Mouse (Mus musculus): ENCODE data around the gene Fhit. TPM values are rescaled to one million over a fixed set of nuclear protein-coding genes. Genes with fewer than 3 reads are reported as not detected.
A peak's percentile ranks its signal among the peaks of the same experiment; 100 is the strongest.

Fhit gene
- total RNA-seq, 1 experiment from 2014 or later: 8.8 TPM

DNA sequence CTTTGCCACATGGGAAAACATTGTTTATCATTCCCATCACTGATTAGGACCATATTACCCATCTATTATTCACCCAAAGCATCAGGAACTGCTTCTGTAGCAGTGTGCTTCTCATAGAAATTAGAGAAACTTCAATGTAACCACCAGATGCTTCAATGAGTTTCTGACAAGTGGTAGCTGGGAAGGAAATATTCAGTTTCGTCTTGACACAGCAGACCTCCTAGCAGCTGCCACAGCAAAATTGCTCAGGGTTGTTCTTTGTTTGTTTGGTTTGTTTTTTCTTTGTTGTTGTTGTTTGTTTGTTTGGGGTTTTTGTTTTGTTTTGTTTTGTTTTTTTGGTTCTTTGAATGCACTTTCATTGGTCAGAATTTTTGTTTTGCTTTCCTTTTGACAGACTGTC, 798.5 kb downstream of the Fhit start:
- DNase-seq: no peak

DNA sequence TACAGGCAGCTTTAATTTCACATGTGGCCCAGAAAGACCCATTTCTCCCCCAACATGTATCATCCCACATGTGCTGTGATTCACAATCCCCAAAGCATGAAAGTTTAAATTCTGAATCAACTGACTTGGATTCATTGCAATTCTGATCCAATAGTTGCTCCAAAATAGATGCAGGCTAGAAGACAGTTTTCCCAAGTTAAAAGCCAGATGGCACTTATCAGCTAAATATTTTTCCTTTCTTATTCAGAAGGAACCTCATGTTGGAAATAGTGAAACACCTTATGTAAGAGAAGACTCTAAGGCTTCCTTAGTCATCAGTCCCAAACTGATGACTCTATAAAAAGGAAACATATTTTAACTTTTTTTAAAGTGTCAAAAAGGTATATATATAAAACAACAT, 815.9 kb downstream of the Fhit start:
- no peak for DNase-seq

DNA sequence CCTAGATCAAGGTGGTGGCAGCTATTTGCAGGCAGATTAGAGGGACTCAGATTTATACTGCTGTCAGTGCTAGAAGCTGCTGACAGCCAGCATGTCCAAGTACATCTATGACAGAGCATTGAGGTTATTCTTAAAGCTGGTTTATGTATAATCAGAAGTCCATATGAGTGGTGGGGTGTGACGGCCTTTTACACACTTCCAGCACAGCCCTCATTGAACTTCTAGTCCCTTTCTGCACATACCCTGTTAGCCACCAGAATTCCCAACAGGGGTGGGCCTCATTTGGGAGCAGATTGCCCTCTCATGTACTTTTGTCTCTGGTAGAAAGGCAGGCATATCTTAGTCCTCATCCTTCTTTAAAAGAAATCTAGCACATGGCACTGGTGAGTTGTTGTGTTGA, 817.8 kb downstream of the Fhit start:
- no peak for DNase-seq

- DNase-seq: peak; percentile 4
These were observed 845.1 kb downstream of the Fhit start for GRCm38 (mm10) chr14:10316764-10317163.

- no peak for DNase-seq
These were observed 849.6 kb downstream of the Fhit start for GRCm38 (mm10) chr14:10312190-10312589.

DNA sequence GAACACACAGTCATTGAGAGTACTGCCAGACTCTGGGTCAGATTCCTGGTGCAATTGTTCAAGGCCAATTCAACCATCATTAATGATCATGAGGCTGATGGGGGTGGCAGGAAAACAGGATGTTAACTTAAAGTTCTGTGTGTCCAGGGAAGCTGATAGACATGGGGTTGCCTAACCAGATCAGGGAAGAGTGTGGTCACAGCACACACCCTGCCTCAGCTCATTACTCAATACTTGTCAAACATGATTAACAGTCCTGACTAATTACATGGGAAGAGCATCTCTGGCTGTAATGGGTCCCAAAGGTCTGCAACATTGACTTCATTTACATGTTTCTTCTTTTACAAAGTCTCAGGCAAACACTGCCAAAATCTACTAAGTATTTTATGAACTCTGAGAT, 856.5 kb downstream of the Fhit start:
- no peak for DNase-seq

- no peak for DNase-seq
These were observed 860.3 kb downstream of the Fhit start for GRCm38 (mm10) chr14:10301497-10301896.

GRCm38 (mm10) chr14:10300914-10301313, 860.9 kb downstream of the Fhit start:
- no peak for DNase-seq

DNA sequence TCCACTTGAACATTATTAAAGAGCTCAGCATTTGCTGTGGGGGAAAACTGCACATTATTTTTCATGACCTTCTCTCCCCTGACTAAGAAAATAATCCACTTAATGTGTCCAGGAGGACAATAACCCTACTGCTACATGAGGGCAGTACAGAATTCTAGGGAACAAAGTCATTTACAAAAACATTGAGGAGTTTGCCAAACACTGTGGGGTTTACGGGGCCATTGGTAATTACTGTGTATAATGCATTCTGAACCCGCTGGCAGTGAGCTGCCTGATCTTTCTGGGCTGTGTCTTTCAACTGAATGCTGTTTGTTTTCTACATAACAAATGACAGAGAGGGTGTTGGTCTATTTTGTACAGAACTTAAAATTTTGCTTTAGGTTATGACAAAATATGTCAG, 862.8 kb downstream of the Fhit start:
- no peak for DNase-seq

DNA sequence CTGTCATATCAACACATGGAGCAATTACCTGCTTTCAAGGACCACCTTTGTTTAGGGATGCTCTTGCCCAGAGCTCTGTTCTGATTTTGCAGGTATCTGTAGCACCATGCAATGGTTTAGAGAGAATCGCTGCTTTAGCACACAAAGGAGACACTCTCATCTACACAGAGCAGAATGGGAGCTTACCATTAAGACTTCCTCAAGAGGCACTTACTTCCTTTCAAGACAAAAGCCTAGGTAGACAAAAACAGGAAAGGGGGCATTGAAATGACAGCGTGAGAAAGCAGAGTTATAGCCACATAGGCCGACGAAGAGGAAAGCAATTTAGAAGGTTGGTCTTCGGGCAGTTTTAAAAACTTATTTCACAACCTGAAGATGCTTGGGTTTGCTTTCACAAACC, 872.8 kb downstream of the Fhit start:
- DNase-seq: no peak

GRCm38 (mm10) chr14:10286027-10286426, 875.8 kb downstream of the Fhit start:
- no peak for DNase-seq

GRCm38 (mm10) chr14:10228708-10229107, 933.1 kb downstream of the Fhit start:
- DNase-seq: no peak

DNA sequence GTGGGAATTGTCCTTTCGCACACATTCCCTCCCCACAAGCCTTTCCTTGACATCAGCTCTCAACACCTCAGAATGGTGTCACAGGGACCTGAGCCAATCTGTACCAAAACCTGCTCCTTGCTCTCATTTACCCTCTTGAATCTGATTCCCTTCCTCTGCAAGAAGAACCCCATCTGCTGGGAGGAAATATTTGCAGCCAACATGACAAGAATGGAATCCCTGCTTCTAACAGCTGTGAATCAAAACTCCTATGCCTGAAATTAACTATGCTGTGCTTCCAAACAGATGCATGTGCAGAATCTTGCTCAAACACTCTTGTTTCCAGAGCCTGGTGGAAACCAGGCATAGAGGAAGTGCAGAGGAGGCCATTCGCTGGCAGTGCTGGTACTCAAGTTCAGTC, 940.0 kb downstream of the Fhit start:
- DNase-seq: no peak

GRCm38 (mm10) chr14:10213216-10213615, 948.6 kb downstream of the Fhit start:
- DNase-seq: no peak

GRCm38 (mm10) chr14:10211184-10211583, 950.7 kb downstream of the Fhit start:
- no peak for DNase-seq

- no peak for DNase-seq
These were observed 952.8 kb downstream of the Fhit start for GRCm38 (mm10) chr14:10209007-10209406.

DNA sequence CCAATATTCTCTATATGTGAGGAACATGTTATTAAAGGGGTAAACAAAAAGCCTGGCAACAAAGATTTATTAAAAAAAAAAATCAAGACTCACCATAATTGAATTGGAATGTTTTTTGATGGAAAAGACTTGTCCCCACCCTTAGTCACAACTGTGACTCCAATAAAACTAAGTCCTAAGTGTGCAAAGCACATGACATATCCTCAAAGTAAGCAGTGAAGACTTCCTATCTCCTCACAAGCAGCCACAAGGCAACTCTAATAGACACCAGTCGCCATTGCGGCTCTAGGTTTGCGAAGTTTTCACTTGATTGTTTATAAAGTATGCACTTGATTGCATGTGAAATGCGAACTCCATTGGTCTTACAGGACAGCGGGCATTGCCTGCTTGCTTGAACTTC, 956.1 kb downstream of the Fhit start:
- DNase-seq: no peak

DNA sequence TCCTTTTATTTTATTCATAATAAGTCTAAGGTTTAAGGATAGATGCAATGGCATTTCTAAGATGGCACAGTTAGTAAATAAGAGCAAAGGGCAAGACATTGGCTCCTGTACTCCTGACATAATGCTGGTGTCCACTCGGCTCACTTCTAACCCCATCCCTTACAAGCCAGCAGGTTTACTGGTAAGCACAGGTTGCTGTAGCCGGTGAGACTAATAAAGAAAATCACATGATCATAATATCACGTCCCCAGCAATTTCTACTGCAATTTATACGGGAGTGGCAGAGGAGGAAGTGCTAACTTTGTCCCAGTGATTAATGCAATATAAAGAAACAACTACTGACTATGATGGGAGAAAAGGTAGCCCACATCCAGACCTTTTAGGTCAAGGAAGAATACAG, 956.5 kb downstream of the Fhit start:
- DNase-seq: no peak

DNA sequence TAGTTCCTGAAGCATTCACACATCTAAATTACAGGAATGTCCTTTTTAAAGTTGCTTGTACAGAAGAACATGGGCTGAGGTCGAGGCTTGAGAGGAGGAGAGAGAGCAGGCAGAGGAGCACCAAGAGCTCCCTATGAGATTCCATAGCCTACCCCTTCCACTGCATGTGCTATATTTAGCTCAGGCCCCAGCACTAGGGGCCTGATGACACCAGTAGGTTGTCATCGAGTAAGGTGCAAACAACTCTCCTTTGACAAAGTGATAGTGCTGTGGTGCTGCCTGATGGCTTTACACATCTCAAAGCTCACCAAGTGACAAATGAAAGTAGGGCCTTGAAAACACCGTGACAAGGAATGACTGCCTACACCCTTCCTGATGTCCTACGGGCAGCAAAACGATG, 967.7 kb downstream of the Fhit start:
- DNase-seq: no peak

DNA sequence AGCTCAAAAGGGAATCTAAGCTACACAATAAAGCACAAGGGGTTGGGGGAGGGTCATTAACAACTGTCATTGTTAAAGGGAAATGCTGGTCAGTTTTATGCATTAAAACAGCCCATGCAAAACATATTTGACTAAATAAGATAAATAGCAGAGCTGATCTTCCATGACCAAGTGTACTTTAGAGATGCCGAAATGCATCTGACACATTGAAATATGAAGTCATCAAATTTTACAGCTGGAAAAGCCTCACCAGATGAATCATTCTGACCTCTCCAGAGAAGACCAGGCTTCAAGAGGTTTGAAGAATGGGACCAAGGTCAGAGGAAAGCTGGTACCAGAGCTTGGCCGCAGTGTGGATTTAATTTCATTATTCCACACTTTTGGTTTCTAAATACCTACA, 990.1 kb downstream of the Fhit start:
- DNase-seq: peak; percentile 10

DNA sequence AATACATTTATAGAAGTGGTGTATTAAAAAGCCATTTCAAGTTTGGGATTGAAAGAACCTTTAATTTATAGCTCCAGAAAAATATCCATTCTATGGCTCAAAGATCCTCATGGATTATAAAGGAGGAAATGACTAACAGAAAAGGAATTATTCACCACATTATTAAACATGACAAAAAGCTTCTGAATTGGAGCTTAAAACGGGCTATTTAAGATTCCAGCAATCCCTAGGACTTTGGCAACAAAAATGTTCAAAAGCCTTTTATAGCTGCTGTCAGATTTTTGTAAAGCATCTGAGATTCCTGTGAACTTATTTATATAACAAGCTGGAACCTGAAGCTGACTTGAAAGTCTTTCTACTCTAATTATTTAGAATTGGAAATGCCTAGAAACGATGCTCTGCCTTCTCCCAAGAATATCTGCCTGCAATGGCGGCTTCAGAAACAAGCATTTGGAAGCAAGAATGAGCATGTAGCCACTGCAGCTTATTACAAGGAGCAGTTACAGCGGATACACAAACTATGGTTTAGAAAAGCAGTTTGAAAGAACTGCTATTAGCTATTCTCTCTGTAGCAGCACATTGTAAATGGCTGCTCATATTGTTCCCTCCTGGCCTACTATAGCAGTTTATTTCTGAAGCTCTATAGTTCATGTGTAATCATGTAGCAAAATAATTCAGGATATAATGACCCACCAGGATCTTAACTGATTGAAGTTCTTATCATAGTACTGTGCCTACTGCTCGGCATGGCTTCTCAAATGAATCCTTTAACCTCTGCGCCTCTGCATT, 995.0 kb downstream of the Fhit start:
- no peak for DNase-seq

DNA sequence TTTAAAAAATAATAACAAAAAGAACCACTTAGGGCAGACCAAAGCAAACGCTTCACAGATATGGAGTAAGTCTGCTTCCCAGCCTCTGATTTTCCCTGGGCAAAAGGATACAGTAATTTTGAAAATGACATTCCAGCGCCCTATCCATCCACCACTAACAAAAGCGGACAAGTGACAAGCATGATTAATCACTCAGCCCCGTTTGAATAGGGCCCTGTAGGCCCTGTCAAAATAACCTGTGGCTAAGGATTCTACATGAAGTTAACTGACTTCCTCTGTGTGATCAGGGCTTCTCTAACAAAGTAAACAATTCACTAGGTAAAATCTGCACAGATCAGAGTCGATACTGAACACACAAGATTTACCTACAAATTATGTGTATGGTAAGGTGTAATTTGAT, 1012.0 kb downstream of the Fhit start:
- DNase-seq: no peak

- DNase-seq: no peak
These were observed 1022.5 kb downstream of the Fhit start for GRCm38 (mm10) chr14:10139311-10139710.

DNA sequence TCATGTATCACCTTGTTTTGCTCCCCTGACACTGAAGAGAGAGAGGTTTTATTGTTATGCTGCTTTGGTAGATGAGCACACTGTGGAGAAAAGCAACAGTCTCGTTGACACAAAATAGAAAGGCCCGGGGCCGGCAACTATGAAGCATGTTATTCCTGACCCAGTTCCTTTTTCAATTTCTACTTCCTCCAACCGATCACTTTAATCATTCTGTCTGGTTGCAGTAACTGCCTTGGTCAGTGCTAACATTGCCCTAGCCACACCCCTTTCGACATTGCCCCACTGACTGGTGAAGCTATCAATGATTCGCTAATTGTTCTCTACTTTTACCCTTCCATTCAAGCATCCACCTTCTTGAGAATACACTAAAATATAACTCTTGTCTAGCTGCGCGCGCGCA, 1028.0 kb downstream of the Fhit start:
- no peak for DNase-seq

GRCm38 (mm10) chr14:10129675-10130074, 1032.2 kb downstream of the Fhit start:
- DNase-seq: no peak
